Mouse (Mus musculus): ENCODE data around the gene Nfyc.

Gene Nfyc

DNA sequence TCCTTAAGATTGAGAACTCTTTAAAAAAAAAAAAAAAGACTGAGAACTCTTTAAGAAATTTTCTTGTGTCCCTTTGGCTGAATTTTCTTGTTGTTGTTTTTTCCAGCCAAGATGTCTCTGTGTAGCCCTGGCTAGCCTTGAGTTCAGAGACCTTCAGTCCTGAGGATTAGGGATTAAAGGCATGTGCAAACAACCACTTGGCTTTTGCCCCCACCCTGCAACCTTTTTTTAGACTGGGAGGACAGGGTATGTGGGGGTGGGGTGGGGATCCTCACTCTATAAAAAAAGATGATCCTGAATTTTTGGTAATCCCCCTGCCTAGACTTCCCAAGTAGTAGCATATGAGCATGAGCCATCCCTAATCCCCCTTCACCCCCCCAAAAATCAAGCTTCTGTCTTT is 25.6 kb downstream of the Nfyc start:
- POLR2A ChIA-PET, result interaction anchor here in 2 of 4 experiments (0.7 to 14.8 kb wide), 5 partner anchors 12 to 320 kb away, joined by 3 to 261 read pairs (median 4); no protein-coding TSS in a partner anchor
- CTCF ChIA-PET, result interaction anchor here in 1 of 4 experiments (1.3 kb wide), 1 partner anchor 45 kb away, joined by 3 read pairs; no protein-coding TSS in a partner anchor

- CTCF ChIA-PET, result interaction anchor here in 2 of 4 experiments (0.6 to 0.7 kb wide), 4 partner anchors 109 to 1407 kb away, joined by 3 to 5 read pairs (median 4); no protein-coding TSS in a partner anchor
- POLR2A ChIA-PET, result interaction anchor here in 2 of 4 experiments (0.6 to 14.8 kb wide), 5 partner anchors 14 to 232 kb away, joined by 3 to 261 read pairs (median 3); no protein-coding TSS in a partner anchor
Measured at GRCm38 (mm10) chr4:120801446-120801845, 29.9 kb downstream of the Nfyc start.

DNA sequence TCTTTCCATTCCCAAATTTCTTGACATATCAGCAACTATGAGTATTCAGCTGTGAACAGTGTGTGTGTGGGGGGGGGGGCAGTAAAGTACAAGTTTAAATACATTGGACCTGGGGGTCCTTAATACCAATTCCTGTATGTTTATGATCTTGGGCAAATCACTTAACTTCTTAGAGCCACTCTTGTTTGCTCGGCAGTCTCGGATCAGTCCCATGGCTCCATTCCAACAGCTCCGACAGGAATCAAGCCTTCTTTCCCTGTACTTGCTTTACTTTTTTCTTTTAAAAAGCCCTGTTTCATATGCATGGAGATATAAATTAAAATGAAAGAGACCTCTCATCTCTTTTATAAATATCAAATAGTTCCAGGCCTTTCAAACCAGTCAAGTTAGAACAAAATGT is 30.7 kb downstream of the Nfyc start:
- CTCF ChIA-PET, result interaction anchor here in 2 of 4 experiments (0.6 to 0.7 kb wide), 4 partner anchors 108 to 1406 kb away, joined by 3 to 5 read pairs (median 4); no protein-coding TSS in a partner anchor

GRCm38 (mm10) chr4:120799680-120800166 is 31.6 kb downstream of the Nfyc start:
- ChIA-PET CTCF (interaction anchor here in 1 of 4 experiments (1.5 kb wide), 1 partner anchor 210 kb away, joined by 4 read pairs; no protein-coding TSS in a partner anchor), POLR2A (interaction anchor here in 2 of 4 experiments (0.6 to 14.8 kb wide), 9 partner anchors 8 to 135 kb away, joined by 3 to 261 read pairs (median 3); no protein-coding TSS in a partner anchor)

More for the DNA sequence above, 30.7 kb downstream of the Nfyc start:
- POLR2A ChIA-PET, result interaction anchor here in 2 of 4 experiments (0.6 to 14.8 kb wide), 7 partner anchors 15 to 231 kb away, joined by 3 to 261 read pairs (median 3); no protein-coding TSS in a partner anchor

DNA sequence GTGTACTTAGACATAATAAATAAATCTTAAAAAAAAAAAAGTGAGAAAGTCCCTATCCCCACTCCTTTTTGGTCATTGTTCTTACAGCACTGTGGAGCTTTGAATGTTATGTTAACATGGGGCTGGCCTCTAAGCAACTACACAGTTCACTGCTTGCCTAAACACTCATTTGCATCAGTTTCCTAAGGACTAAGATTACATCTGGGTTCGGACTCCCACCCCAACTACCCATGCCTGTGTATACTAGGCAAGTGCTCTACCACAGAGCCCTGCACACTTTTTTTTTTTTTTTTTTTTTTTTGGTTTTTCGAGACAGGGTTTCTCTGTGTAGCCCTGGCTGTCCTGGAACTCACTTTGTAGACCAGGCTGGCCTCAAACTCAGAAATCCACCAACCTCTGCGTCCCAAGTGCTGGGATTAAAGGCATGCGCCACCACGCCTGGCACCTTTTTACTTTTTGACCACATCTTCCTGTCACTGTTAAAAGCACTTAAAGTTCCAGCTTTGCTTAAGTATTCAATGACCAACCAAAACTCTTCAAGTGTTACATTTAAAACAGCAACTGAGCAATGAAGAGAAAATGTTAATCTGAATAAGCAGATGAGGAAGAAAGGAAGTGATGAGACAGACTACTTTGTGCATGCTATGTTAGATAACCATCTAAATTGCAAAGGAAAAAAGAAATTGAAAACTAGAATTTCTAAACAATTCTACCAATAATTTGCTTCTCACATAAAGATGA is 33.2 kb downstream of the Nfyc start:
- POLR2A ChIA-PET, result interaction anchor here in 3 of 4 experiments (0.7 to 14.8 kb wide), 6 partner anchors 10 to 281 kb away, joined by 3 to 261 read pairs (median 12); no protein-coding TSS in a partner anchor
- CTCF ChIA-PET, result interaction anchor here in 2 of 4 experiments (0.5 to 0.7 kb wide), 5 partner anchors 48 to 381 kb away, joined by 3 to 6 read pairs (median 3); no protein-coding TSS in a partner anchor

DNA sequence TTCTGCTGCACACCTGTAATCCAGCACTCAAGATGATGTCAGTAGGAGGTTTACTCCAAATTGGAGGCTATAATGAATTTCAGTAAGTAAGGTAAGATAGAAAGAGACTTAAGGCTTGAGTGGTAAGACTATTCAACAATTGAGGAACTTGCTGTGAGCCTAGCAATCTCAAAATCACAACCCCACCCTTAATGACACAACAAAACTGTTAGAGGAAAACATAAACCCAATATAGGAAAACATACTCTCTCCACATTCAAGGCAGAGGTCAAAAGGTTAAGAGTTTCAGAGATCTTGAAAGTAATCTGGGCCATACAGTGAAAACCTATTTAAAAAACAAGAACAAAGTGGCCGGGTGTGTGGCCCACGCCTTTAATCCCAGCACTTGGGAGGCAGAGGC is 34.7 kb downstream of the Nfyc start:
- ChIA-PET CTCF (no interaction called here), POLR2A (interaction anchor here in 2 of 4 experiments (0.7 to 1.4 kb wide), 5 partner anchors 8 to 131 kb away, joined by 3 to 4 read pairs (median 3); no protein-coding TSS in a partner anchor)

GRCm38 (mm10) chr4:120795646-120796045 is 35.7 kb downstream of the Nfyc start:
- ChIA-PET CTCF (interaction anchor here in 1 of 4 experiments (0.6 kb wide), 1 partner anchor 205 kb away, joined by 3 read pairs; no protein-coding TSS in a partner anchor), POLR2A (interaction anchor here in 2 of 4 experiments (0.6 to 2.2 kb wide), 9 partner anchors 9 to 30 kb away, joined by 3 to 15 read pairs (median 3); no protein-coding TSS in a partner anchor)

DNA sequence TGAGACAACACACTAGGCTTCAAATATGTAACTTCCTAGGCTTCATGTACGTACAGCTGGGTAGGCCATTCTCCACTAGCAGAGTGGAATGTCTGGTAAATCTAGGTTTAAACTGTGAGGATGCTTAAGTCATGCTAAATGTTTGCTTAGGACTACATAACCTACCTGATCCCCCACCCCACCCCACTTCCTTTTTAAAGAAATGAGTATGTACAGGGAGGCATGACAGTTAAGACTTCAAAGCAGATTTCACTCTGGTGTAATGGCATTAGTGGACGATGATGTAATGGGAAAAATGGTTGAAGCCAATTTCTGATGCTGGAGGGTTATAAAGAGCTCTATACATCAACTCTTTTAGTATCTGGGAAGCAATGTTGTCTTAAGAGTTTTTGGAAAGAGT is 38.5 kb downstream of the Nfyc start:
- ChIA-PET POLR2A (interaction anchor here in 2 of 4 experiments (0.9 to 3.8 kb wide), 9 partner anchors 11 to 127 kb away, joined by 3 to 22 read pairs (median 5); partner anchors contain the start of gene Cited4 (in 1 of the 2)), CTCF (no interaction called here)

DNA sequence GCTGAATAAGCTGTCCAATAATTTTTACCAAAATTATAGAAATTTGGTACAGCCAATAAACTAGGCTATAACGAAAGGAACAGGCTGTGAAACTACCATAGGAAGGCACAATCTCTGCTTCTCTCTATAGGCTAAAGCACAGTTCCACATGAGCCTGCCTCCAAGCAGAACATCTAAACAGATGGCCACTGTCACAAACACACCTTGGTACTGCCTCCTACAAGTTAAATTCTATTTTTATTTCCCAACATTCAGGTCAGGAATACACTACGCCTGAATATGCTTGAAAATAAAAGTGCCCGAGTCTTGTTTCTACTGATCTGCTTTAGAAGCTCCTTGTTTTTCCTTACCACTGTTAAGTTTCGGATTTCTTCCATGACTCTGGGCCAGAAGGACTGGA is 41.3 kb downstream of the Nfyc start:
- CTCF ChIA-PET, result no interaction called here
- POLR2A ChIA-PET, result interaction anchor here in 2 of 4 experiments (1.1 to 1.7 kb wide), 3 partner anchors 9 to 33 kb away, joined by 3 to 4 read pairs (median 3); no protein-coding TSS in a partner anchor

GRCm38 (mm10) chr4:120755801-120756200 is 75.6 kb downstream of the Nfyc start:
- ChIA-PET POLR2A (interaction anchor here in 1 of 4 experiments (1.0 kb wide), 1 partner anchor 14 kb away, joined by 5 read pairs; no protein-coding TSS in a partner anchor), CTCF (interaction anchor here in 2 of 4 experiments (0.6 to 1.1 kb wide), 4 partner anchors 29 to 166 kb away, joined by 3 to 4 read pairs (median 3); no protein-coding TSS in a partner anchor)

DNA sequence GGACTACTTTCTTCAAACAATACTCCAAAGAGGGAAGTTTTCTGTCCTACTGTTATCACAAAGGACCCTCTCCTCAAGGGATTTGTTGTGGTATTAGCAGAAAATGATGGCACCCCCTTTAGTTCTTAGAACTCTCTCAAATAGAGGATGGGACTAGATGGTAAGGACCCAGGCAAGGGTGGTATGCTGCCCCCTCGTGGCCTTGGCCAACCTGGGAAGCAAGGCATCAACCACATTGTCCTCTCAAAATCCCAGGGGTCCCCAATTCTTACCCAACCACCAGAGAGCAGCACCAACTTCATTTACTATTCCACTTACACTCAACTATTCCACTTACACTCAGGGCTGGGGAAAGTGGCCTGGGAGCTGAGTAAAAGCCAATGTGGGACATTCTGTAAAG is 76.1 kb downstream of the Nfyc start:
- POLR2A ChIA-PET, result interaction anchor here in 1 of 4 experiments (0.6 kb wide), 1 partner anchor 455 kb away, joined by 3 read pairs; no protein-coding TSS in a partner anchor
- CTCF ChIA-PET, result interaction anchor here in 2 of 4 experiments (0.6 to 1.1 kb wide), 5 partner anchors 29 to 185 kb away, joined by 3 to 4 read pairs (median 3); partner anchors contain the start of gene Ctps (in 1 of the 2)

DNA sequence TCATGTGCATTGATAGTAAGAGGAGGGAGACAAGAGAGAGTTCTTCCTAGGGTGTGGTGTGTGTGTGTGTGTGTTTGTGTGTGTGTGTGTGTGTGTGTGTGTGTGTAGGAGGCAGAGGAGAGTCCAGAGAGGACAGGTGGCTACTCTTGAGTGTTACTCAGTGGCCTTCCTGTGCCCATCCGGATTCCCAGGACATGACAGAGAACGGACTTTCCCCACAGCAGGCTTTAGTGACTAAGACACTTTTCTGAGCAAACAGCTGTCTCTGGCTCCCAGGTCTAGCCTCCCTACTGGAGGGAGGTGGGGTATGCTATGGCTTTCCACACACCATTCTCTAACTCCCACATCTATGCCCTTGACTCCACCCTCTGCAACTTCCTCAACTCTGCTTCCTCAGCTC is 81.8 kb downstream of the Nfyc start:
- ChIA-PET POLR2A (interaction anchor here in 3 of 4 experiments (0.6 to 2.3 kb wide), 9 partner anchors 10 to 932 kb away, joined by 3 to 6 read pairs (median 3); partner anchors contain the start of genes Ctps (in 1 of the 3), Exo5 (in 1 of the 3) and Zfp69 (in 1 of the 3)), CTCF (interaction anchor here in 1 of 4 experiments (0.6 to 0.7 kb wide), 2 partner anchors 48 to 290 kb away, joined by 4 read pairs; no protein-coding TSS in a partner anchor)

DNA sequence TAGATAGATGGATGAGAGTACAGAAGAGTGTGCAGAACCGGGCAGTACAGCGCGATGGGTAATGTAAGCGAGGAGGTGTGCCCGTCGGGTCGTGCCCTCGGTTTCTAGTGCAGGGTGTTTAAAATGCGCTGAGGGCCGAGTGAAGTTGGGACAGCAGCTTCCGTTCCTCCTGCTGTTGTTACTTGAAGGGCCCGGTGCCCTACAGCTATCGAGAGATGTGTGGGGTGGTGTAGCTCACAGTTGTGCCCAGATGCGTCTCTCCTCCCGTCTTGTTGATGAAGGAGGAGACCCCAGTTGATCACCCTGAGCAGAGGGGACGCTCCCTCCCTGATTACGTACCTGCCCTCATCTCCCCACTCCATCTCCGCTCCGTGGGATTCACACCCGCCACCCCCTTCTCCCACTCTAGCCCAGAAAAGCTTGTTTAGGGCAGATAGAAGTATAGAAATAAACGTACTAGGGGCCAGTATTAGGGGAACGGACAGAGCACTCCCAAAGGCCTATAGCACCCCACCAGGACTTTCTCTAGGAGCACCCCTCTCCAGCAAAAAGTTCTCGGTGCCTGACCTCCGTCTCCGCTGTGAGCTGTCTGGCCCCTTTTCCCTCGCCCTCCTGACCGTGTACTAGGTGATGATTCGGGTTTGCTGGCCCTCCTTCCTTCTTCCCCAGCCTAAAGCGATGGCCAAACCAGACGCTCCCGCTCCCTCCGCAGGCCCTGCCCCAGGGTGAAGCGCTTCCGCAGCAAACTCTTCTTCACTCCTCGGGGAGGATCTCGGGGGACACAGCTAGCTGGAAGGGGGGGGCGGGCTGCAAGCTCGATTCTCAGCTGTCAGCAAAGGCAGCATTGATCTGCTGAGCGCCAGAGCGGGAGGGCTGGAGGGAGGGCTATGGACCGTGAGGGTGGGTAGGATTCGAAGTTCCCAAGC is 83.2 kb downstream of the Nfyc start, which contains the start of gene Kcnq4:
Gene Kcnq4 (minus strand): TSS at position 672 of the 926 bp plus-strand sequence.
- ChIA-PET CTCF (interaction anchor here in 1 of 4 experiments (0.8 to 1.0 kb wide), 2 partner anchors 66 to 159 kb away, joined by 3 to 4 read pairs; no protein-coding TSS in a partner anchor), POLR2A (interaction anchor here in 3 of 4 experiments (0.6 to 2.3 kb wide), 13 partner anchors 10 to 203 kb away, joined by 3 to 6 read pairs (median 4); partner anchors contain the start of genes Zfp69 (in 2 of the 3), Ctps (in 1 of the 3) and Exo5 (in 1 of the 3))

- POLR2A ChIA-PET, result interaction anchor here in 2 of 4 experiments (0.6 to 1.2 kb wide), 5 partner anchors 11 to 204 kb away, joined by 3 to 5 read pairs (median 3); partner anchors contain the start of genes Ctps (in 1 of the 2) and Zfp69 (in 1 of the 2)
- CTCF ChIA-PET, result no interaction called here
Measured at GRCm38 (mm10) chr4:120747243-120747792, 84.1 kb downstream of the Nfyc start.

- ChIA-PET CTCF (interaction anchor here in 1 of 4 experiments (1.5 kb wide), 1 partner anchor 10 kb away, joined by 3 read pairs; no protein-coding TSS in a partner anchor), POLR2A (interaction anchor here in 2 of 4 experiments (0.9 to 1.7 kb wide), 4 partner anchors 9 to 35 kb away, joined by 3 to 4 read pairs (median 4); no protein-coding TSS in a partner anchor)
Measured at GRCm38 (mm10) chr4:120746552-120747150, 84.7 kb downstream of the Nfyc start.
